Mouse (Mus musculus) spleen, postnatal 14 days (tissue): ENCODE data around the gene Dnajc1.

Source experiments
- DNase-seq, 2 experiments: peaks; one replicate each; pipeline ENCODE4 v3.0.0; 2021 to 2022; ENCODE audit warnings: low spot score in 2 of 2

Dnajc1 gene

GRCm38 (mm10) chr2:18300949-18301348 is 91.7 kb downstream of the Dnajc1 start:
- no peak for DNase-seq

DNA sequence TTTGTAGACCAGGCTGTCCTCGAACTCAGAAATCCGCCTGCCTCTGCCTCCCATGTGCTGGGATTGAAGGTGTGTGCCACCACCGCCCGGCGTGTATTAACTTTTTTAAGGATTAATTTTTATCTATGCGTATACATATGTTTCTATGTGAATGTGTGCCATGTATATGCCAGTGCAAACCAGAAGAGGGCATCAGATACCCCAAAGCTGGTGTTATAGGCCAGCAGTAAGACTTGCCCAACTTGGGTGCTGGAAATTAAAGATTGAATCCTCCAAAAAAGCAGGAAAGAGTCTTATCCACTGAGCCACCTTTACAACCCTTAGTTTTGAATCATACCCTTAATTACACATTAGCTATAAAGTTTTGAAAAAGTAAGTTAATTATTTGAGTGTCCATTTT is 107.5 kb downstream of the Dnajc1 start:
- DNase-seq, result no peak

- no peak for DNase-seq
These were observed 126.9 kb downstream of the Dnajc1 start for GRCm38 (mm10) chr2:18265736-18266135.

- DNase-seq, result no peak
These were observed 128.1 kb downstream of the Dnajc1 start for GRCm38 (mm10) chr2:18264579-18264978.

DNA sequence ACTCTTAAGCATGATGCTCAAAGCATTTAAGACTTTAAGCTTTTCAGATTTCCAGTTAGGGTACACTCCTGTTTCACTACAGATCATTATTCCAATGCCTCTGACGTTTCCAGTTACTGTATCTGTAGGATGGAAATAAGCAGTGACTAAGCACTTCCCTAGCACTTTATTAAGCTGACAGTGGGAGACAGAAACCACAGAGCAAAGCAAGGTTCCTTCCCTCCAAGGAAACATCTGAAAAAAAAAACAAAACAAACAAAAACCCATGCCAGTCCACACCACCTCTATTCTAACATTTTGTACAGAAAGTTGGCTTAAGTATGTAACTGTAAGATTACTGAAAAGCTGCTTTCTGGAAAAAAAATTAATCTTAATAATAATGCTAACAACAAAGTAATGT is 130.3 kb downstream of the Dnajc1 start:
- DNase-seq, result no peak

- no peak for DNase-seq
These were observed 143.4 kb downstream of the Dnajc1 start for GRCm38 (mm10) chr2:18249224-18249623.

GRCm38 (mm10) chr2:18235524-18235923 is 157.1 kb downstream of the Dnajc1 start:
- no peak for DNase-seq

- DNase-seq, result no peak
These were observed 159.6 kb downstream of the Dnajc1 start for GRCm38 (mm10) chr2:18232883-18233567.

- DNase-seq, result no peak
These were observed 161.5 kb downstream of the Dnajc1 start for GRCm38 (mm10) chr2:18231143-18231542.

DNA sequence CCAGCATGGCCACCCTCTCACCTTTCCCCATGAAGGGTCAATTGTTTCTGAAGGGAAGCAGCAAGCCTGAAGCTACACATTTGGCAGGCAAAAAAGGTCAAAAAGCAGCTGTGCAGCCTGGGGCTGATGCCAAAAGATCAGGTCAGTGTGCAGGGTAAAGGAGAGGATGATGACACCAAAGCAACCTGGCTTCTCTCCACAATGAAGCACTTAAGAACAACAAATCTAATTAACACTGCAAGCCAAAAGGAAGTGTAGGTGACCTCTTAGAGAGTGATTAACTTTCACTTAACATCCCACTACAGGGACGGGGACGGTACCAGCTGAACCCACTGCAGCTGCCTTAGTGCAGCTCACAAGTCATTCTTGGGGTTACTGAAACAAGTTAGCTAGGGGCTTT is 163.4 kb downstream of the Dnajc1 start:
- no peak for DNase-seq

DNA sequence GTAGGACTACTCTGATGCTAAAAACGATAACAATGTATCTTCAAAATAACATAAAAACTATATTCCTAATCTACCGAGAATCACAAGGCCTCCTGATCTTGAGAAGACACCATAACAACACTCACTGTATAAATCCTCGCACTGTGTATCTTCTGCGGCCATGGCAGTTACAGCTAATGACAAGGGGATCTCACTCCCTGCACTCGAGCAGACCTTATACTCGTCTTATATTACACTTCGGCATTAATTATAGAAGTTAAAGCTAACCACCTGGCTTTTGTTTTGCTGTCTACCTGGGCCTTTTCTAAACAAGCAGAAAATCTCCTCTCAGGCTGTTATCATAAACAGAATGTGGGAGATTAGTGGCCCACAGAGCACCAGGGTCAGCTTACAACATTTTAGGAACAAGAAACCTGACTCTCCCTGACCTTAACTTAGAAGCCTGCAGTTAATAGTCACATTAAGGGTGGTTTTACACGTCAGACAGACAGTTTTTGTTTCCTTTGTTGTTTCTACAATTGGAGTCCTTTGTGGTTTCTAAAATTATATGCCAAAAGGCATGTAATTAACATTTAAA is 164.1 kb downstream of the Dnajc1 start:
- no peak for DNase-seq

GRCm38 (mm10) chr2:18219569-18219968 is 173.1 kb downstream of the Dnajc1 start:
- no peak for DNase-seq

DNA sequence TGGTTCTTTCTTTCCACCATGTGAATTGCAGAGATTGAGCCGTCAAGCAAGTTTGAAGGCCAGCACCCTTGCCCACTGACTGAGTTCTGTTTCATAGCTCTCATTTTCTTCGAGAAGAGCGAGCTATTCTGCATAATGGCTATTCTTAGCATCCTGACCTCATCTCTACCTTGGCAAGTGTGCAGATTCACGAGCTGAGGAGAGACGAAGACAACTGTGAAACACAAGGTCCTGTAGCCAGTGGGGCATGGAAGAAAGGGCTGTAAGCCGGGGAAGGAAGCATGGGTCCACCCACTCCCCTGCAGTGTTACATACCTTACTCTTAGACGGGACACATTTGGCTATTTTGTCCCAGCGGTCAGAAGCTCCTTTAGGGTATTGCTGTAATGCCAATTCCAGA is 173.5 kb downstream of the Dnajc1 start:
- DNase-seq, result no peak

GRCm38 (mm10) chr2:18218500-18218899 is 174.1 kb downstream of the Dnajc1 start:
- DNase-seq, result no peak

GRCm38 (mm10) chr2:18217867-18218266 is 174.8 kb downstream of the Dnajc1 start:
- DNase-seq, result no peak

DNA sequence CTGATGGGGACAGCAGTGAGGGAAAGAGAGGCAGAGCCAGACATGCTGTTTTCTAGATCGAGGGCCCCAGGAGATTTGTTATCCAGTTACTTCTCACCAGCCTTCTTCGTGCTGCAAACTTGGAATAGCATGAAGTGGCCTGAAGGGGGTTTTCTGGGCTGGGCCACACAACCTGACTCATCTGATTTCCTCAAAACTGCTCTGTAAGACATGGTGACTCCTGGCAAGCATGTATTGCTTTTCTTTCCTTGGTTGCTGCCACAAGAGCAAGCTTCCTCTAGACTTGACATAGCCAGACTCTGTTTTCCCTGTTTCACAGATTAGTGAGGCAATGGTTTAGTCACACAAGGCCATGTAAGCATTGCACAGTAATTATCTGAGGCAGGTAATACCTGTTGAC is 178.6 kb downstream of the Dnajc1 start:
- no peak for DNase-seq

GRCm38 (mm10) chr2:18209948-18210347 is 182.7 kb downstream of the Dnajc1 start:
- no peak for DNase-seq

DNA sequence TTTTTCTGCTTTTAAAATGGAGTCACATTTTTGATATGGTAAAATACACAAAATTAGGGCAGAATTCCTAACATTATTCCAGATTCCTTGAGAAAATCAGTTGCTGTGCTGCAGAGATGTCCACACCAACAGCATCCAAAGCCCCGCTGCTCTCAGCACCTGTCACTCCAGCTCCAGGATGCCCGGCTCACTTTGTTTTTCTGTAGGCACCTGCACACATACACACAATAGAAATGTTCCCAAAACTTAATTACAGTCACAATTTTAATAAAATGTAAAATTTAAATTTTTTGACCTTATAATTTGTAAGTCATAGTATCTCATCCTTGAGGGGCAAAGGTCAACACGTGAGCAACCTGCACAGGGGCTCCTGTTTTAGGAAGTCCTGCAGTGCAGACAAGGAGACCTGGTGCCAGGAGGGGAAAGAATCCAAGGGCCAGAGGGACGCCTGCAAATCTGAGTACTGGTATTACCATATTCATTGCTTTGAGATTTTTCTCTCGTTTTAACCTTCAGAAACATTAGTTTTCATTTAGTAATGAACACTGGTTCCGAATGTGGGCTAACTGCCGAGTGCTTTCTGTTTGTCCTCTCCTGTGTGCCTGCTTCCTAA is 183.3 kb downstream of the Dnajc1 start:
- no peak for DNase-seq

DNA sequence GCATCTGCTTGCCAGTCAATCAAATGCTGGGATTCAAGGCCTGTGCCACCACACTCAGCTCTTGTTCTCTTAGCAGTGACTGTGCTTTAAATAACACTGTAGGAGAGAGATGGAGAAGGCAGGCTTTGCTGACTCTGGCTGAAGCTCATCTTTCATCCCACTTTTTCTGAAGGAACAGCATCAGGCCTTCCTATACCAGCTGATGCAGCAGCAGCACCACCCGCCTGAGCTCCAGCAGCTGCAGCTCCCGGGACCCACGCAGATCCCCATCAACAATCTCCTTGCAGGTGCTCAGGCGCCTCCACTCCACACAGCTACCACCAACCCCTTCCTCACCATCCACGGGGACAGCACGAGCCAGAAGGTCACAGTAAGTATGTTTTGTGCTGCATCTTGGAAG is 184.1 kb downstream of the Dnajc1 start:
- DNase-seq, result no peak

GRCm38 (mm10) chr2:18206811-18207210 is 185.8 kb downstream of the Dnajc1 start:
- DNase-seq, result no peak

DNA sequence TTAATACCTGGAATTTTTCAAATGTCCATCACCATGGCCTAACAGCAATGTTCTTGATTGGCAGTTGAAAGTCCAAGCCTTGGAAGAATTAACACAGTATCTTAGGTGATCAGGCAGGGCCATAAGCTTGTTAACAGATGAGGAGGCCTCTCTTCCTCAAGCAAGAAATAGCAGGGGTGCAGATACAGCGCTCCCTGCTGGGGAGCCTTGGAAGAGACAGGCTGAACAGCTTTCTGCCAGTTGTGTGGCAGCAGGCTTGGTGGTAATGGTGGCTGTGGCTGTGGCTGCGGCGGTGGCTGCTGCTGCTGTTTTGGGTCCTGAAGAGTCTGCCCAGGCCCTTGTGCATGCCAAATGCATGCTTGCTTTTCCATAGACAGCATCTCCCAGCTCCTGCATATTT is 187.5 kb downstream of the Dnajc1 start:
- peak; percentile 30 to 63 for DNase-seq

GRCm38 (mm10) chr2:18202923-18203322 is 189.7 kb downstream of the Dnajc1 start:
- DNase-seq, result no peak

DNA sequence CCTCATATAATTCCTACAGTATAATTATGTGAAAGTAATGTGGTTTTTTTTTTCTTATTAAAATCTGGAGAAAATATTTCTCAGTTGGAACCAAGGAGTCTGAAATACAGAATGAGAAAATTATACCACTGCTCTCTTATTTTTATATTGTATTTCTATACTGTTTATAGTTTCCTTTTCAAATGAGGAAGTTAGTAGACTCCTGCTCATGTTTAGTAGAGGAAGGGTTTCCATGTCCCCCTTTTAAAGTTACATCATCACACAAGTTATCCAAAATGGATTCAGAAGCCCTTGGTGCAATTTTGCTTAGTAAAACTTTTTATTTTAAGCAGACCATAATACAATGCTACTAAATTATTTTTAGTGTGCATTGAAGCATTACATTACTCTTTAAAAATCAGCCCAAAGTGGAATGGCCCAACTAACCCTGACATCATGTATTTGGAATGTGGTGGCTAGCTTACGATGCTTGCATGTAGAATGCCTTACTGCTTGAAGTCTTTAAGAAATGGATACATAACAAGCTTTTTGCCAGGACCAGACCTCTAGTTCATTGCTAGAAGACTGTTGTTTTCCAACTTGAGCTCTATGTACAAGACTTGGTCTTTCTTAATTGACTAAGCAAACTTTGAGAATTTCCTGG is 190.7 kb downstream of the Dnajc1 start:
- DNase-seq, result no peak
